Mouse (Mus musculus): ENCODE measurements around the gene Tac4. TPM values are rescaled to one million over a fixed set of nuclear protein-coding genes. Genes with fewer than 3 reads are reported as not detected.

Tac4 gene
- polyA plus RNA-seq, 1 experiment from 2014 or later, result 0.23 TPM

GRCm38 (mm10) chr11:95274613-95275012 lies 13.3 kb downstream of the Tac4 start:
- no peak overlapping the region for H3K4me3 ChIP-seq (replicated peaks; ENCODE audit: low read length)
- H3K27ac ChIP-seq (ENCODE audit: low read length), result no peak overlapping the region
- no peak for ATAC-seq
- H3K36me3 ChIP-seq (ENCODE audit: control insufficient read depth, insufficient read depth), result peaks cover 53% of the 10 kb centered on the region
- no peaks in the 10 kb centered on the region for H3K4me1 ChIP-seq (replicated peaks; ENCODE audit: control insufficient read depth, insufficient read depth, low read length)
- 92% methylated on average over 3 of the region's 3 CpGs for WGBS
- H3K27me3 ChIP-seq (replicated peaks; ENCODE audit: control insufficient read depth, insufficient read depth, low read length), result no peaks in the 10 kb centered on the region
- H3K9me3 ChIP-seq (ENCODE audit: control insufficient read depth, low read length), result no peaks in the 10 kb centered on the region
- no peak overlapping the region for H3K4me2 ChIP-seq (ENCODE audit: low read length)
- H3K9ac ChIP-seq (replicated peaks; ENCODE audit: low read depth, low read length), result no peak overlapping the region

DNA sequence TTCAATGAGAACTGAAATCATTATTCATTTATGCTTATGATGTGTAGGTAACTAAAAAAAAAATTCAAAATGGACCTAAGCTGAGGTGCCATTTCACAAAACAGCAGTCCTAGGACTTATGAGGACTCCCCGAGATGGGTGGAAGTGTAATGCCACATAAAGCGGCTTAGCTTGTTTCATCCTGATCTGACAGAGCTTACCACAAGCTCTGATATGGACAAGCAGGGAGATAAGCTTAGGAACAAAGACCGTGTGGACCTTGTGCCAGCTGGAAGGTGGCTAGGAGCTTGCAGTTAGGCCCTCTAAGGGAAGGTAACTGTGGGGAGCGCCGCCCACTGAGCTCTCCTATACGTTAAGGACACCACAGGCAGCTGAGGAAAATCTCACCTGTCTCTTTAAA lies 14.7 kb downstream of the Tac4 start:
- 92% methylated on average over 6 of the region's 6 CpGs for WGBS
- ATAC-seq, result no peak
- Histone ChIP-seq H3K27me3 (replicated peaks; ENCODE audit: control insufficient read depth, insufficient read depth, low read length) (no peaks in the 10 kb centered on the region), H3K4me1 (replicated peaks; ENCODE audit: control insufficient read depth, insufficient read depth, low read length) (no peaks in the 10 kb centered on the region), H3K27ac (ENCODE audit: low read length) (no peak overlapping the region), H3K36me3 (ENCODE audit: control insufficient read depth, insufficient read depth) (peaks cover 59% of the 10 kb centered on the region), H3K9me3 (ENCODE audit: control insufficient read depth, low read length) (no peaks in the 10 kb centered on the region), H3K4me3 (replicated peaks; ENCODE audit: low read length) (no peak overlapping the region), H3K4me2 (ENCODE audit: low read length) (no peak overlapping the region), H3K9ac (replicated peaks; ENCODE audit: low read depth, low read length) (no peak overlapping the region)

DNA sequence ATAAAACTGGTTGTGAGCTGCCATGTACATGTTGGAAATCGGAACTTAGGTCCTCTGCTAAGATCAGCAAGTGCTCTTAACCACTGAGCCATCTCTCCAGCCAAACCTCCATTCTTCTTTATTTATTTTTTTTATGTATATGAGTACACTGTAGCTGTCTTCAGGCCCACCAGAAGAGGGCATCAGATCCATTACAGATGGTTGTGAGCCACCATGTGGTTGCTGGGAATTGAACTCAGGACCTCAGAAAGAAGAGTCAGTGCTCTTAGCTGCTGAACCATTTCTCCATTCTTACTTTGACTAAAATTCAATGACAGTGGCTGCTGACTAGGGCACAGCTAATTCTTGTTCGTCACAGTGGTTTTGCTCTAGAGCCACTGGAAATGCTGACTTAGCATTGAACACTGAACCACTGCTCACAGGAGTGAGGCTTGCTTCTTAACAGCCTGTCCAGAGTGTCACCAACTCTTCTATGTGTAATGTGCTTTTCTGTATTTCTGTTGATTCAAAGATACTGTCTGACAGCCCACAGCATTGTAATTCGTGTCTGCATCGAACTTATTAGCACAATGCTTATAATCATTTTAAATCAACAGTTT lies 17.8 kb downstream of the Tac4 start:
- H3K36me3 ChIP-seq (ENCODE audit: control insufficient read depth, insufficient read depth), result peaks cover 59% of the 10 kb centered on the region
- no peak overlapping the region for H3K9ac ChIP-seq (replicated peaks; ENCODE audit: low read depth, low read length)
- no peak overlapping the region for H3K27ac ChIP-seq (ENCODE audit: low read length)
- no peak overlapping the region for H3K4me2 ChIP-seq (ENCODE audit: low read length)
- 91% methylated on average over 4 of the region's 4 CpGs for WGBS
- no peaks in the 10 kb centered on the region for H3K27me3 ChIP-seq (replicated peaks; ENCODE audit: control insufficient read depth, insufficient read depth, low read length)
- H3K9me3 ChIP-seq (ENCODE audit: control insufficient read depth, low read length), result no peaks in the 10 kb centered on the region
- H3K4me1 ChIP-seq (replicated peaks; ENCODE audit: control insufficient read depth, insufficient read depth, low read length), result no peaks in the 10 kb centered on the region
- ATAC-seq, result no peak
- no peak overlapping the region for H3K4me3 ChIP-seq (replicated peaks; ENCODE audit: low read length)

- Histone ChIP-seq H3K27ac (ENCODE audit: low read length) (no peak overlapping the region), H3K9ac (replicated peaks; ENCODE audit: low read depth, low read length) (no peak overlapping the region), H3K4me2 (ENCODE audit: low read length) (no peak overlapping the region), H3K9me3 (ENCODE audit: control insufficient read depth, low read length) (no peaks in the 10 kb centered on the region), H3K27me3 (replicated peaks; ENCODE audit: control insufficient read depth, insufficient read depth, low read length) (no peaks in the 10 kb centered on the region), H3K4me3 (replicated peaks; ENCODE audit: low read length) (no peak overlapping the region), H3K4me1 (replicated peaks; ENCODE audit: control insufficient read depth, insufficient read depth, low read length) (no peaks in the 10 kb centered on the region), H3K36me3 (ENCODE audit: control insufficient read depth, insufficient read depth) (peaks cover 41% of the 10 kb centered on the region)
- ATAC-seq, result no peak
- 80% methylated on average over 5 of the region's 5 CpGs for WGBS
These were observed 21.0 kb downstream of the Tac4 start for GRCm38 (mm10) chr11:95282331-95282730.

GRCm38 (mm10) chr11:95291998-95292397 lies 30.7 kb downstream of the Tac4 start:
- H3K9me3 ChIP-seq (ENCODE audit: control insufficient read depth, low read length), result no peaks in the 10 kb centered on the region
- ATAC-seq, result no peak
- 79% methylated on average over 4 of the region's 4 CpGs for WGBS
- peaks cover 38% of the 10 kb centered on the region for H3K36me3 ChIP-seq (ENCODE audit: control insufficient read depth, insufficient read depth)
- H3K4me2 ChIP-seq (ENCODE audit: low read length), result no peak overlapping the region
- no peak overlapping the region for H3K9ac ChIP-seq (replicated peaks; ENCODE audit: low read depth, low read length)
- no peak overlapping the region for H3K4me3 ChIP-seq (replicated peaks; ENCODE audit: low read length)
- H3K27me3 ChIP-seq (replicated peaks; ENCODE audit: control insufficient read depth, insufficient read depth, low read length), result no peaks in the 10 kb centered on the region
- no peak overlapping the region for H3K27ac ChIP-seq (ENCODE audit: low read length)
- no peaks in the 10 kb centered on the region for H3K4me1 ChIP-seq (replicated peaks; ENCODE audit: control insufficient read depth, insufficient read depth, low read length)

- 92% methylated on average over 8 of the region's 8 CpGs for WGBS
These were observed 31.8 kb downstream of the Tac4 start for GRCm38 (mm10) chr11:95293017-95293624.

GRCm38 (mm10) chr11:95295736-95296135 lies 34.4 kb downstream of the Tac4 start:
- H3K27me3 ChIP-seq (replicated peaks; ENCODE audit: control insufficient read depth, insufficient read depth, low read length), result no peaks in the 10 kb centered on the region
- no peak for ATAC-seq
- WGBS, result 92% methylated on average over 12 of the region's 13 CpGs
- H3K9ac ChIP-seq (replicated peaks; ENCODE audit: low read depth, low read length), result no peak overlapping the region
- H3K4me3 ChIP-seq (replicated peaks; ENCODE audit: low read length), result no peak overlapping the region
- H3K4me2 ChIP-seq (ENCODE audit: low read length), result no peak overlapping the region
- no peak overlapping the region for H3K27ac ChIP-seq (ENCODE audit: low read length)
- H3K9me3 ChIP-seq (ENCODE audit: control insufficient read depth, low read length), result no peaks in the 10 kb centered on the region
- no peaks in the 10 kb centered on the region for H3K4me1 ChIP-seq (replicated peaks; ENCODE audit: control insufficient read depth, insufficient read depth, low read length)
- peaks cover 35% of the 10 kb centered on the region for H3K36me3 ChIP-seq (ENCODE audit: control insufficient read depth, insufficient read depth)

More at GRCm38 (mm10) chr11:95293017-95293624, 31.8 kb downstream of the Tac4 start:
- no peak overlapping the region for H3K4me3 ChIP-seq (replicated peaks; ENCODE audit: low read length)
- no peak overlapping the region for H3K27ac ChIP-seq (ENCODE audit: low read length)
- H3K4me2 ChIP-seq (ENCODE audit: low read length), result no peak overlapping the region
- no peak for ATAC-seq
- no peaks in the 10 kb centered on the region for H3K9me3 ChIP-seq (ENCODE audit: control insufficient read depth, low read length)
- H3K4me1 ChIP-seq (replicated peaks; ENCODE audit: control insufficient read depth, insufficient read depth, low read length), result no peaks in the 10 kb centered on the region
- H3K36me3 ChIP-seq (ENCODE audit: control insufficient read depth, insufficient read depth), result peaks cover 36% of the 10 kb centered on the region
- H3K9ac ChIP-seq (replicated peaks; ENCODE audit: low read depth, low read length), result no peak overlapping the region
- H3K27me3 ChIP-seq (replicated peaks; ENCODE audit: control insufficient read depth, insufficient read depth, low read length), result no peaks in the 10 kb centered on the region

DNA sequence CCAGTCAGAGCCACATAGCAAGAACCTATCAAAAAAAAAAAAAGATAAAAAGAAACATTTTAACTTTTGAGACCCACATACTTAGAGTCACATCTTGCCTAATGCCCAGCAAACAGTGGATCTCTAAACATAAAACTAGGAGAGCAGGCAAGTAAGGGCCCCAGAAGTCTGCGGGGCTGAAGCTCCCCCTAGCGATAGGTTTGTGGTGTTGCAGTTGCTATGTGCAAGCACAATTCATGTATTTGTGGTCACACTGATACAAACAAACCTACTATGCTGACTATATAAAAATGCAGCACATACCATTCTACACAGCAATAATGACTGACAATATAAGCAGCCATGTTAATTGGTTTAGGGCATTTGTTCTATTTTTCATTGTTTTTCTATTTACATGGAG lies 36.8 kb downstream of the Tac4 start:
- no peaks in the 10 kb centered on the region for H3K4me1 ChIP-seq (replicated peaks; ENCODE audit: control insufficient read depth, insufficient read depth, low read length)
- no peaks in the 10 kb centered on the region for H3K9me3 ChIP-seq (ENCODE audit: control insufficient read depth, low read length)
- H3K4me3 ChIP-seq (replicated peaks; ENCODE audit: low read length), result no peak overlapping the region
- H3K27me3 ChIP-seq (replicated peaks; ENCODE audit: control insufficient read depth, insufficient read depth, low read length), result no peaks in the 10 kb centered on the region
- H3K4me2 ChIP-seq (ENCODE audit: low read length), result no peak overlapping the region
- peaks cover 40% of the 10 kb centered on the region for H3K36me3 ChIP-seq (ENCODE audit: control insufficient read depth, insufficient read depth)
- ATAC-seq, result no peak
- 14% methylated on average over 2 of the region's 2 CpGs for WGBS
- H3K9ac ChIP-seq (replicated peaks; ENCODE audit: low read depth, low read length), result no peak overlapping the region
- H3K27ac ChIP-seq (ENCODE audit: low read length), result no peak overlapping the region

- no peaks in the 10 kb centered on the region for H3K27me3 ChIP-seq (replicated peaks; ENCODE audit: control insufficient read depth, insufficient read depth, low read length)
- H3K27ac ChIP-seq (ENCODE audit: low read length), result no peak overlapping the region
- H3K4me2 ChIP-seq (ENCODE audit: low read length), result no peak overlapping the region
- H3K9me3 ChIP-seq (ENCODE audit: control insufficient read depth, low read length), result no peaks in the 10 kb centered on the region
- H3K9ac ChIP-seq (replicated peaks; ENCODE audit: low read depth, low read length), result no peak overlapping the region
- no peak for ATAC-seq
- H3K4me3 ChIP-seq (replicated peaks; ENCODE audit: low read length), result no peak overlapping the region
- peaks cover 30% of the 10 kb centered on the region for H3K36me3 ChIP-seq (ENCODE audit: control insufficient read depth, insufficient read depth)
- 91% methylated on average over 12 of the region's 12 CpGs for WGBS
- H3K4me1 ChIP-seq (replicated peaks; ENCODE audit: control insufficient read depth, insufficient read depth, low read length), result no peaks in the 10 kb centered on the region
These were observed 38.6 kb downstream of the Tac4 start for GRCm38 (mm10) chr11:95299886-95300285.

All from forebrain, embryonic 16.5 days (tissue).